Mouse (Mus musculus) midbrain, embryonic 16.5 days (tissue): ENCODE results near the gene Gpx3. TPM values are rescaled to one million over a fixed set of nuclear protein-coding genes. Genes with fewer than 3 reads are reported as not detected.

Experiments
- ATAC-seq: fragments of 200-750 bp; cut with Nextera tagmentation; 2 replicates; pipeline ENCODE4 v1.8.0; 2017; ENCODE audit warnings: moderate TSS enrichment
- H3K27ac ChIP-seq: fragments of 300-500 bp; sonication (generic); 2 replicates; pipeline ENCODE4 v1.5.1; 2014; ENCODE audit warnings: mild to moderate bottlenecking, low read length, mixed read lengths
- H3K27me3 ChIP-seq: fragments of 300-500 bp; sonication (generic); 2 replicates; pipeline ENCODE4 v1.6.1; 2014; ENCODE audit warnings: low read depth, low read length, mixed read lengths; ENCODE audit not compliant: control insufficient read depth, insufficient read depth
- H3K36me3 ChIP-seq: fragments of 300-500 bp; sonication (generic); 2 replicates; pipeline ENCODE4 v1.6.1; 2014; ENCODE audit warnings: mild to moderate bottlenecking, low read length, moderate library complexity, mixed read lengths; ENCODE audit not compliant: control insufficient read depth, insufficient read depth
- H3K4me1 ChIP-seq: fragments of 300-500 bp; sonication (generic); 2 replicates; pipeline ENCODE4 v1.6.1; 2014; ENCODE audit warnings: mild to moderate bottlenecking, low read length, mixed read lengths; ENCODE audit not compliant: control insufficient read depth, insufficient read depth
- H3K4me2 ChIP-seq: fragments of 300-500 bp; sonication (generic); 2 replicates; pipeline ENCODE4 v1.6.1; 2014; ENCODE audit warnings: mild to moderate bottlenecking, low read length, mixed read lengths
- H3K4me3 ChIP-seq: fragments of 300-500 bp; sonication (generic); 2 replicates; pipeline ENCODE4 v1.5.1; 2014; ENCODE audit warnings: low read depth, mild to moderate bottlenecking, low read length, moderate library complexity, mixed read lengths
- H3K9ac ChIP-seq: fragments of 300-500 bp; sonication (generic); 2 replicates; pipeline ENCODE4 v1.6.1; 2014; ENCODE audit warnings: low read depth, low read length, mixed read lengths
- H3K9me3 ChIP-seq: fragments of 300-500 bp; sonication (generic); replicated peaks from 2 replicates; pipeline ENCODE4 v1.6.1; 2014; ENCODE audit warnings: mild to moderate bottlenecking, low read length, mixed read lengths; ENCODE audit not compliant: control insufficient read depth, poor library complexity, severe bottlenecking
- WGBS: fragments of 180-500 bp; shearing (Covaris S2); extraction: QIAGEN DNeasy Blood & Tissue Kit; methylation state at CpG from one replicate; pipeline ENCODE4 v1.1.7; 2014; 5-methylcytosine and 5-hydroxymethylcytosine counted together
- polyA plus RNA-seq: library from polyadenylated mRNA; unstranded; fragments of >200 nt; fragmentation: Nextera tagmentation; extraction: Ambion mirVana; gene quantifications from 2 replicates; pipeline ENCODE4 v1.2.1, GENCODE M21; 2015

Gpx3 gene
- polyA plus RNA-seq, 1 experiment from 2014 or later, result 40.5 TPM

DNA sequence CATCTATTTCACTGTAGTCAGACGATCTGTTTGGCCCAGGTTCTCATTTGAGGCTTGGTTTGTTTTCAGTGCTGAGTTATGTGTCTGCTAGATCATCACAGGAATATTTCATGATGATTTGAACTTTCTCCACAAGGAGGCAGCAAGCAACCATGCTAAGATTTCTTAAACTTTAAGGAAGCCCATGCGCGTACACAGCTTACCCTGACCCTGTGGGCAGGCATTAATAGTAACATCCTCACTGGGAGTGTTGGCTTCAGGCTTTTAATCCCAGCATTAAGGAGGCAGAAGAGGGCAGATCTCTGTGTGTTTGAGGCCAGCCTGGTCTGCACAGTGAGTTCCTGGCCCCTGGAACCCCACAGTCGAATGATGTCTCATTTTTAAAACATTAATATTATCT, 22.8 kb upstream of the Gpx3 start:
- H3K4me2 ChIP-seq, result no peak overlapping the region
- no peaks in the 10 kb centered on the region for H3K27me3 ChIP-seq
- H3K9ac ChIP-seq, result no peak overlapping the region
- H3K4me3 ChIP-seq, result no peak overlapping the region
- no peak overlapping the region for H3K27ac ChIP-seq
- no peaks in the 10 kb centered on the region for H3K4me1 ChIP-seq
- H3K36me3 ChIP-seq, result no peaks in the 10 kb centered on the region
- ATAC-seq, result peak; percentile 54
- 38% methylated on average over 4 of the region's 4 CpGs for WGBS
- H3K9me3 ChIP-seq, result no peaks in the 10 kb centered on the region

DNA sequence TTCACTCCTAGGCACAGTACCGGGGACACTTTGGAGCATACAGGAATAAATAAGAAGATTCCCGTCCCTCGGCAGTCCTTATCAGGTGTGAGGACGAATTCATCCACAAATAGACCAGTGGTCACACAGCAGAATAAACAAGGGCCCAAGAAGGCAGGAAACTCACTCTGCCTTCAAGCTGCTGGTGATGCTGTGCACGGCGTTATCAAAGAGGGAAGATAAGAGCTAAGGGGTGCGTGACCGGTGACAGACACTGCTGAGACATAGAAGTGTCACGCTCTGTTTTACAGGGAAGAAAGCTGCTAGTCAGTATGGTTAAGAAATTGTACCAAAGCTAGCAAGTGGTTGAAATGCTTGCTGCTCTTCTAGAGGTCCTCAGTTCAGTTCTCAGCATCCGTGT, 22.3 kb upstream of the Gpx3 start:
- H3K27ac ChIP-seq, result no peak overlapping the region
- WGBS, result 79% methylated on average over 10 of the region's 10 CpGs
- no peaks in the 10 kb centered on the region for H3K27me3 ChIP-seq
- no peak overlapping the region for H3K9ac ChIP-seq
- H3K4me2 ChIP-seq, result no peak overlapping the region
- no peak for ATAC-seq
- H3K4me1 ChIP-seq, result no peaks in the 10 kb centered on the region
- no peak overlapping the region for H3K4me3 ChIP-seq
- no peaks in the 10 kb centered on the region for H3K9me3 ChIP-seq
- H3K36me3 ChIP-seq, result no peaks in the 10 kb centered on the region

DNA sequence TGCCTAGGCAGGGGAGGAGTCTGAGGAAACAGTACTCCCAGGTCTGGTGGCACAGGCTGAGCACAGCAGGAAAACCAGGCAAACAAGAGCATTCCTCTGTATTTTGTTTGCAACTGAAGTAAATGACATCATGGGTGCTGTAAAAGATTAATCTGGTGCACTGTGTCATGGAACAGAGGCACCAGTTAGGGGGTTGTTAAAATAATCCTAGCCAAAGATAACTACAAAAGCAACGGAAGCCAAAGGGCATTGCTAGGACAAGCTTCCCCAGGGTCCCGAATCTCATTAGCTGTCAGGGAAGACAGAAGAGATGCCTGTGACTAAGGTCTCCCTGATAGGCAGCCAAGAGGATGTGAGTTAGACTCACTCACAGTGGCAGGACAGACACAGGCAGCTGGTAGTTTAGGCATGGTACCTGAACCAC, 21.2 kb upstream of the Gpx3 start:
- Histone ChIP-seq H3K27me3 (no peaks in the 10 kb centered on the region), H3K4me2 (no peak overlapping the region), H3K9me3 (no peaks in the 10 kb centered on the region), H3K36me3 (no peaks in the 10 kb centered on the region), H3K4me1 (no peaks in the 10 kb centered on the region), H3K27ac (no peak overlapping the region), H3K9ac (no peak overlapping the region), H3K4me3 (no peak overlapping the region)
- no peak for ATAC-seq
- WGBS, result 13% methylated on average over 2 of the region's 2 CpGs

DNA sequence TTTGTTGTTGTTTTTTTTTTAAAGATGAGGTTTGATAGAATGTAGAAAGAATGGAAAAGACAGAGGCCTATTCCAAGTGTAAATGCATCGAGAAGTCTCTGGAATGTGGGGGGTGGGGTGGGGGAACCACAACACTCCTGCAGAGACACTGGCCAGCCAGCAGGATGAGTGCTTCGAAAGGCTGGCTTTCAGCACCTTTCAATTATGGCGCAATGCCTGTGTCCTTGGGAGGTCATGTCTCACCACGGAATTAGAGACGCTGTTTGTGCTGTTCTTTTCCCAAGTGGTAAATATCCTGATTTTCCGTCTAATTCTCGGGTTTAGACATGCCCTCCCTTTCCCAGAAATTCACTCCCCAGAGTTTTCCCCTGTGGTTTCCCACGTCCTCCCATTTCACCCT, 19.6 kb upstream of the Gpx3 start:
- WGBS, result 33% methylated on average over 8 of the region's 8 CpGs
- Histone ChIP-seq H3K36me3 (no peaks in the 10 kb centered on the region), H3K4me3 (no peak overlapping the region), H3K9ac (no peak overlapping the region), H3K9me3 (no peaks in the 10 kb centered on the region), H3K4me2 (no peak overlapping the region), H3K4me1 (no peaks in the 10 kb centered on the region), H3K27me3 (no peaks in the 10 kb centered on the region), H3K27ac (no peak overlapping the region)
- no peak for ATAC-seq

DNA sequence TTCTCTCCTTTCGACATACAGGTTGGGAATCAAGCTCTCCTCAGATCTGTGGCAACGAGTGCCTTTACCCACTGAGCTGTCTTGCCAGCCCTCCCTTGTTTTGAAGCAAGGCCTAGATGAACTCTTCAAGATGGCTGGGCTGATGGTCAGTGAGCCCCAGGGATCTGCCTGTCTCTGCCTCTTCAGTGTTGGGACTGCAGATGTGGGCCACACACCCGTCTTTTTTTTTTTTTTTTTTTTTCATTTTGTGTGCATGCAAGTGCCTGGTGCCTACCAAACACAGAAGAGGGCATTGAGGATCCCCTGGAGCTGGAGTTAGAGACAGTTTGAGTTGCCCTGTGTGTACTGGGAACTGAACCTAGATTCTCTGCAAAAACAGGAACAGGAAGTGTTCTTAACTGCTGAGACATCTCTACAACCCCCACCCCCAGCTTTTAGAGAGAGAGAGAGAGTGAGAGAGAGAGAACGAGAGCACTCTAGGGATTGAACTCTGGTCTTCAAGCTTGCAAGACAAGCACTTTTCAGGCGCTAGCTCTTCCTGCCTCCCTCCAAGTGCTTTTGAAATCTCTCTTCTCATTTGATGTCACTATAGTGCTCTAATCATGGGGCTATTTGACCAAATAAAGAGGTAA, 17.9 kb upstream of the Gpx3 start:
- Histone ChIP-seq H3K9me3 (no peaks in the 10 kb centered on the region), H3K9ac (no peak overlapping the region), H3K4me2 (no peak overlapping the region), H3K4me1 (no peaks in the 10 kb centered on the region), H3K4me3 (no peak overlapping the region), H3K36me3 (no peaks in the 10 kb centered on the region), H3K27me3 (no peaks in the 10 kb centered on the region), H3K27ac (no peak overlapping the region)
- ATAC-seq, result no peak
- WGBS, result 83% methylated on average over 5 of the region's 5 CpGs

DNA sequence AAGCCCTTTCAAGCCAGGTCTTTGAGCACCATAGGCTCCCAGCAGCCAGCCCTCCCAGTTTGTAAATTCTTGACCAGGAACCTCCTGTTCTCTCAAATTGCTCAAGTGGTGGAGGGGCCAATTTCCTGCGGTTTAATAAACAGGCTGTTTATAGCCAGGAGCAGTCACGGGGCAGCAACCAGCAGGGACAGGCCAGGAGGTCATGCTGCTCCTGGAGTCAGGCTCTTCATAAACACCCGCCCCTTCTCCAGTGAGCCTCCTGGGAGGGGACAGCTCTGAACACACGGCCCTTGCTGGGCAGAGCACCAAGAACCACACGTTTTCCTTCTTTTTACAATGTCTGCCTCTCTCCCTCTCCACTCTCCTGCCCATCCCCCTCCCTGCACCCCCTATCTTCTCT, 17.3 kb upstream of the Gpx3 start:
- Histone ChIP-seq H3K4me2 (no peak overlapping the region), H3K4me1 (no peaks in the 10 kb centered on the region), H3K4me3 (no peak overlapping the region), H3K27ac (no peak overlapping the region), H3K9ac (no peak overlapping the region), H3K27me3 (no peaks in the 10 kb centered on the region), H3K9me3 (no peaks in the 10 kb centered on the region), H3K36me3 (no peaks in the 10 kb centered on the region)
- no peak for ATAC-seq
- WGBS, result 21% methylated on average over 5 of the region's 5 CpGs

DNA sequence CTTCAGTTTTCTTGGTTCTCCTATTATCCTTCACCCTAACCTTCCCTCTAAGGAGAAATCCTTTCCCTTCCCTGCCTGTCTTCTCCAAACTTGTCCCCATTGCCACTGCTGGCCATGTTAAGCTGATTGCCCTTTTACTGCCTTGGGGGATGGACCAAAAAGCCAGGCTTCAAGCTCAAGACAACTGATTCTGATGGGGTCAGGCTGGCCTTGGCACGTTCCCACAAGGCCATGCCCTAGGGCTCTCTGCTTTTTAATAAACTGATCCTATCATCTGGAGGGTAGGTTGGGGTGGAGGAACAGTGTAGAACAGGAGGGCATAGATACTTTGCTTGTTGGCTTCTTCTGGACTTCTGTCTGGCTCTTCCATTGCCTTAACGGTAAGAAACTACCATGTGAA, 16.8 kb upstream of the Gpx3 start:
- Histone ChIP-seq H3K9ac (no peak overlapping the region), H3K27ac (no peak overlapping the region), H3K27me3 (no peaks in the 10 kb centered on the region), H3K4me3 (no peak overlapping the region), H3K9me3 (no peaks in the 10 kb centered on the region), H3K4me1 (no peaks in the 10 kb centered on the region), H3K4me2 (no peak overlapping the region), H3K36me3 (no peaks in the 10 kb centered on the region)
- ATAC-seq, result no peak
- 96% methylated on average over 2 of the region's 2 CpGs for WGBS

DNA sequence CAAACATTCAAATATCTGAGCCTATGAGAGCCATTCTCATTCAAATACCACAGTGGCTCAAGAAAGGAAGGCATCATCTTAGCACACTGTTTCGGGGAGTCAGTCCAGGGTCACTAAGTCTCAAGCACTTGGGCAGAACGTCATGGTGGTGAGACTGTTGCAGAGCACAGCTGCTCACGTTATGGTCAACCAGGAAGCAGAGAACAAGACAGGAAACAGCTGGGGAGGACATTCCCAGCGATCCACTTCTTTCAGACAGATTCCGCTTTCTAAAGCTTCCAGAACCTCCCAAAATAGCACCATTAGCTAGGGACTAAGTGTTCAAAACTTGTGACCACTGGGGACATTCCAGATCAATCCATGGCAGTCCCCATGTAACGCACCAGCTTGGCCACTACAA, 14.3 kb upstream of the Gpx3 start:
- no peak for ATAC-seq
- Histone ChIP-seq H3K36me3 (no peaks in the 10 kb centered on the region), H3K9me3 (no peaks in the 10 kb centered on the region), H3K4me1 (no peaks in the 10 kb centered on the region), H3K4me2 (no peak overlapping the region), H3K4me3 (no peak overlapping the region), H3K9ac (no peak overlapping the region), H3K27me3 (no peaks in the 10 kb centered on the region), H3K27ac (no peak overlapping the region)
- WGBS, result 85% methylated on average over 6 of the region's 6 CpGs

DNA sequence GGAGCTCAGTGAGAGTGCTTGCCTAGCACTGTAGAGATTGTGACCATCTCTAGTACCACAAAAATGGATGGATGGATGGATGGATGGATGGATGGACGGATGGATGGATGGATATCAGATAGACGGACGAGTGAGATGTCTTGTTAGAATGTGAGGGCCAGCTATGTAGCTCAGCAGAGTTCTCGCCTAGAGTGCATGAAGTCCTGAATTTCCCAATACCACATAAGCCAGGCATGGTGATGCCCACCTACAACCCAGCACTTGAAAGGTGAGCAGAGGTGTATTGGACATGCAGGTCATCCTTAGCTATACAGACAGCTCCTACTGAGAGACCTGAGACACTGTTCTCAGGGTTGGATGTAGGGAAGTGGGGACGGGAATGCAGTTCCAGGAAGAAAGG, 10.9 kb upstream of the Gpx3 start:
- 82% methylated on average over 5 of the region's 5 CpGs for WGBS
- Histone ChIP-seq H3K36me3 (no peaks in the 10 kb centered on the region), H3K27ac (no peak overlapping the region), H3K4me3 (no peak overlapping the region), H3K9me3 (no peaks in the 10 kb centered on the region), H3K27me3 (no peaks in the 10 kb centered on the region), H3K4me2 (no peak overlapping the region), H3K4me1 (no peaks in the 10 kb centered on the region), H3K9ac (no peak overlapping the region)
- no peak for ATAC-seq
